Mouse (Mus musculus): ENCODE measurements at regions not wholly inside any gene's neighbourhood (a gene's known extent, or its start where the extent isn't known, plus 50 kb on each side); places are given as distances from the start of the nearest gene placed in this dataset.

GRCm38 (mm10) chr7:66586511-66586910 is 102.9 kb downstream of the Asb7 start:
- TF ChIP-seq CTCF (IDR thresholded peaks at IDR 0.05; ENCODE audit: borderline replicate concordance, insufficient read depth, low read depth, low read length) (no peak), POLR2A (IDR thresholded peaks at IDR 0.05; ENCODE audit: borderline replicate concordance, insufficient read depth, low read length) (no peak)

All from cerebellum, adult 2 months (tissue).